Mouse (Mus musculus) T-helper 2 cell (primary cell): Measurements from ENCODE around the gene Smc1b.

Experiments used
- in situ Hi-C: fragments of 300-600 bp; cut with MboI, MseI; formaldehyde crosslinking; loops from one replicate; pipeline ENCODE4 v1.15.1; 2025; ENCODE audit warnings: high pct_unique_total_duplicates

Smc1b gene

DNA sequence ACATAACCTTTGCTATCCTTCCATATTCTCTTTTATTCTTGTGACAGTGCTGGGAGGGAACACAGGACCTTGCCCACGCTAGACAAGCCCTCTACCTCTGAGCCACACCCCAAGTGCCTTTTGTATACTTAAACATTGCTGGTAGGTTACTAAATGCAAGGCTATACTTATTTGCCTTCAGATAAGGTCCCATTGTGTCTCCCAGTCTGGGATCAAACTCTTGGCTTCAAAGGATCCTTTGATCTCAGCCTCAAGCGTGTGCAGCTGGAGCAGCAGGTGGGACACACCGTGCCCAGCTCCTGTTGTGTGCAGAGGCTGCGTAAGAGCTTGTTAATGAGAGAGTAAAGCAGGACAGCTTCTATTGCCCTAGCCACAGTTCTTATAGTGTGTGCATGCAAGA, 104.0 kb downstream of the Smc1b start:
- in situ Hi-C loops: loop anchor here (25.0 kb wide), 1 partner anchor 1160 kb away; the partner anchor contains the start of gene Cerk

DNA sequence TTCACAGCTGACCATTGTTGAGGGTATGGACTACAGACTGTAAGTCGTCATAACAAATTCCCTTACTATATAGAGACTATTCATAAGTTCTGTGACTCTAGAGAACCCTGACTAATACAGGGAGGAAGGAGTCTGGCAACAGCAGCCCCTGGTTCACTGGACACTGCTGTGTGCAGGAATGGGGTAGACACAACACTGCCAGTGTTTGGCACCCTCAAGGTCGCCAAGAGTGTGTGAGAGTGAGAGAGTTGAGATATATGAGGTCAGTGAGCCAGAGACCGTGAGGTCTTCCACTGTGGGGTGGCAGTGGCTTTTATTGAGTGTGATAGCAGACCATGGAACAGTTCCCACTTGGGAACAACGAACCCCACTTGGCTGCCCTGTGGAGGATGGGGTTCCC, 105.6 kb downstream of the Smc1b start:
- in situ Hi-C loops: loop anchor here (25.0 kb wide), 1 partner anchor 1161 kb away; the partner anchor contains the start of gene Cerk

DNA sequence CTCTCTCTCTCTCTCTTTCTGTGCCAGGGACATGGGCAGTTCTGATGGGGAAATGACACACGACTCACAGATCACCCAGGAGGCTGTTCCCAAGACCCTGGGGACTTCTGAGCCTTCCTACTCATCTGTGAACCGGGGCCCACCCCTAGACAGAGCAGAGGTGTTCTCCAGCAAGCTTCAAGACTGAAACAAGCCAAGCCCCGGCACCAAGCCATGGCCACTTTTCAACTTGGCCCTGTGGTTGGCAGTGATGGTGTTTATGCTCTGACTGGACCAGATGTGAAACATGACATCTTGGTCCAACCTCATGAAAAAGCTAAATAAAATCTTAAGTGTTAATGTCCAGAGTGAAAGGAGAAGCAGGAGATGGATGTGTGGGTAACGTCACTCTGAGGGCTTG, 109.6 kb downstream of the Smc1b start:
- in situ Hi-C loops: no loop called here

DNA sequence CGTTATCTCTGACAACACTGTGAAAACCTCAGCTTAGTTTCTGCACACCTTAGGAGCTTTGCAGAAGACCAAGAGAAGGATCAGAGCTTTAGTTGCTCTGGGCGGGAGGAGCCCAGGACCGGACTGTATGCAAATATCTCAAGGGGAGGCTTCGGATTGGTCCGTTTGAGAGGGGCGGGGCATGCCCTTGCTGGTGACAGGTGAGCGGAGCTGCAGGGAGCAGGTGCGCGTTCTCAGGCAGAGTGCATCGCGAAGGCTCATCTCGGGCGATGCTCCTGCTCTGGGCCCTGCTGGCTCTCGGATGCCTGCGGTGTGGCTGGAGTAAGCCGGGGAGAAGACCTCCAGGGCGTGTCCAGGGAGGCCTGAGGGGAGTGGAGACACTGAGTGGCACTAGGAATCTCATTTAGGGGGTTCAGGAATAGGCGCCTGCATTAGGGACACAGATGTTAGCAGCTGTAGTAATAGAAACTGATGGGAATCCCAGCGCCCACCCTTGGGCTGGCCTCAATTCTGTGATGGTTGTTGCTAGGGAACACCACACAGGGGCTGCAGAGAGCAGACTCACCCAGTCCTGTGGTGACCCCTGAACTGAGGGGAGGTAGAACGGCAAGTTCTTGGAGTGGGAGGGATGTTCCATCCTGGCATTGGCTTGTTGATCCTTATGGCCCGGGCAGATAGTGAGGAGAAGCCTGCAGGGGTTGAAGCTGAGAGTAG, 114.7 kb downstream of the Smc1b start, which contains the start of gene Upk3a:
TSS of gene Upk3a (plus strand) at position 191 of the 714 bp plus-strand sequence.
- in situ Hi-C loops: no loop called here

DNA sequence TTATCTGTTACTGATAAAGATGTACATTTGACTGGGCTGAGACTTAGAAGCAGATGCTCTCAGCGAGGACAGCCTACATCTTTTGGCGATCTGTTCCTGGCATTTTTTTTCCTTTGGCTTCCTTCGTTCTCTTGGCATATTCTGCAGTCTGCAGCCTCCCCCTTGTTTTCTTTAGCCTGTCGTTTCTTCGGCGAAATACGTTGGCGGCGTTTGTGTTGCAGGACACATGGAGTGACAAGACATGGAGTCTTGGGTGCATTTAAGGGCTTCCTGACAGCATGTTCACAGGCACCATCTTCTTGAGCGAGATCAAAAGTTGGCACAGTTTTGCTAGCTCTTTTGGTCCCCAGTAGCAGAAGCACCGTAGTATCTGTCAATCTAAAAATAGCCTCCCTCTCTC, 116.0 kb downstream of the Smc1b start:
- in situ Hi-C loops: no loop called here
